Mouse (Mus musculus) C2C12 (cell line): ENCODE measurements at regions not wholly inside any gene's neighbourhood (a gene's known extent, or its start where the extent isn't known, plus 50 kb on each side); places are given as distances from the start of the nearest gene placed in this dataset.

ENCODE experiments used
- H3K27me3 ChIP-seq: one replicate; pipeline ENCODE4 v1.6.1; 2011; ENCODE audit not compliant: control insufficient read depth, insufficient read depth, insufficient read length
- H3K36me3 ChIP-seq: one replicate; pipeline ENCODE4 v1.6.1; 2011; ENCODE audit not compliant: control insufficient read depth, insufficient read depth
- H3K4me3 ChIP-seq: one replicate; pipeline ENCODE4 v1.5.1; 2011; ENCODE audit warnings: mild to moderate bottlenecking, control low read depth; ENCODE audit not compliant: poor library complexity, insufficient read depth, severe bottlenecking
- H3K79me2 ChIP-seq: one replicate; pipeline ENCODE4 v1.6.1; 2011; ENCODE audit not compliant: control insufficient read depth, insufficient read depth
- H3K79me3 ChIP-seq: one replicate; pipeline ENCODE4 v1.6.1; 2011; ENCODE audit warnings: low read depth, control low read depth
- H3ac ChIP-seq: one replicate; pipeline ENCODE3; 2011; ENCODE audit warnings: low read depth; ENCODE audit not compliant: control insufficient read depth, insufficient read length
- CEBPB ChIP-seq: IDR thresholded peaks from one replicate; pipeline ENCODE4 v1.6.1; 2011; ENCODE audit warnings: low read depth, mild to moderate bottlenecking, control low read depth, moderate library complexity
- CTCF ChIP-seq: IDR thresholded peaks from one replicate; pipeline ENCODE4 v1.5.1; 2011; ENCODE audit not compliant: control insufficient read depth, insufficient read depth, insufficient read length
- FOSL1 ChIP-seq: IDR thresholded peaks from one replicate; pipeline ENCODE4 v1.8.0; 2011; ENCODE audit warnings: mild to moderate bottlenecking, low read length; ENCODE audit not compliant: poor library complexity, insufficient read depth, severe bottlenecking
- MAX ChIP-seq: IDR thresholded peaks from one replicate; pipeline ENCODE4 v1.6.1; 2011; ENCODE audit warnings: mild to moderate bottlenecking, control low read depth
- MYOD1 ChIP-seq: IDR thresholded peaks from one replicate; pipeline ENCODE4 v1.6.1; 2011; ENCODE audit warnings: low read depth; ENCODE audit not compliant: control insufficient read depth, insufficient read length
- MYOG ChIP-seq: IDR thresholded peaks from one replicate; pipeline ENCODE4 v1.6.1; 2011; ENCODE audit not compliant: control insufficient read depth, insufficient read length; ENCODE audit errors: extremely low read depth
- USF1 ChIP-seq: IDR thresholded peaks from one replicate; pipeline ENCODE4 v1.6.1; 2011; ENCODE audit warnings: low read depth, mild to moderate bottlenecking, control low read depth, moderate library complexity

- Histone ChIP-seq H3K27me3 (no peaks in the 10 kb centered on the region), H3K4me3 (no peak overlapping the region), H3ac (no peak overlapping the region), H3K36me3 (no peaks in the 10 kb centered on the region), H3K79me3 (no peaks in the 10 kb centered on the region), H3K79me2 (no peaks in the 10 kb centered on the region)
- no peak for TF ChIP-seq MYOD1
- no peak for TF ChIP-seq CTCF
- no peak for TF ChIP-seq FOSL1
- no peak for TF ChIP-seq MAX
- TF ChIP-seq USF1 = no peak
- no peak for TF ChIP-seq MYOG
- TF ChIP-seq CEBPB = no peak
Measured at GRCm38 (mm10) chr3:102262665-102263064, 58.2 kb upstream of the Vangl1 start.

GRCm38 (mm10) chr3:102261517-102261916 is 57.0 kb upstream of the Vangl1 start:
- no peaks in the 10 kb centered on the region for H3K36me3 ChIP-seq

More at GRCm38 (mm10) chr3:102261517-102261916, 57.0 kb upstream of the Vangl1 start:
- no peak overlapping the region for H3K4me3 ChIP-seq
- TF ChIP-seq USF1 (no peak), CEBPB (no peak), MYOG (no peak)
- no peaks in the 10 kb centered on the region for H3K79me3 ChIP-seq
- H3K27me3 ChIP-seq = no peaks in the 10 kb centered on the region
- H3K79me2 ChIP-seq = no peaks in the 10 kb centered on the region
- H3ac ChIP-seq = no peak overlapping the region
